In the genomic region with DNA sequence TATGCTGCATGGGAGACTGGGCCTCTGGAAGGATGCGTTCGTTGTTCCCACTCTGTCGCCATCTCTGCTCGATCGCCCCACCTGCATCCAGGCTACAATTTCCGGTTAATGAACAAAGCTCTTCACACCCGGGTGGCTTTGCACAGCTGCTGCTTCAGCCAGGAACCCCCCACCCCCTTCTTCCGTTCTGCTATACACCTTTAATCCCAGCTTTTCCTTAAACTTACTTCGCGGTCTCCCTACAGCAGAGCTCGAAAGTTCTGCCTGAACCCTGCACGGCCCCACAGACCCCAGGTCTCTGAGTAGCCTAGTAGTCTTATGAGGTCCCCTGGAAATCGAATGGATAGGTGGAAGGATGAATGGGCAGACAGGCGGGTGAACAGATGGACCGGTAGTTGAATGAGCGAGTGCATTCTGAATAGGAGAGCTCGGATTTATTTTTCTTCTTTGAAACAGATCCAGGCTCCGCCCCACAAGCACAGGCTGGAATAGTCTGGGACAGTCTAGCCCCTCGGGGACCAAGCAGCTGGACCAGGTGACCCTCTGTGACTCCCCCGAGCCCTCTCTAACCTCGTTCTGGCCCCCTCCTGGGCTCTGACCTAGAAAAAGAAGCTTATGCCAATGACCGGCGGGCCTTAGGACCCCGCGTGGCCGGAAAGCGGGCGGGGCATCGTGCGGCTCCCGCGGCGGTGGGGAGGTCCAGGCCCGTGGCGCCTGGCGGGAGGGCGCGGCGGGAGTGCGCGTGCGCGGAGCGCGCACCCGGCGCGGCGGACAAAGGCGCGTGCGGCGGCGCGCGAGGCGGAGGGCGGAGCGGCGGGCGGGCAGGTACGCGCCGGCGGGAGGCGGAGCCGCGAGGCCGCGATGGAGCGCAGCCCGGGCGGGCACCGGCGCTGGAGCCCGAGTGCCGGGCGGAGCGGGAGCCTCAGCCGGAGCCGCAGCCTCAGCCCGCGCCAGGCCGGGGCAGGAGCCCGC, we compare ENCODE assay signal across 8 mouse cellular contexts. TPM values are rescaled to one million over a fixed set of nuclear protein-coding genes. Genes with fewer than 3 reads are reported as not detected.
A peak's percentile ranks its signal among the peaks of the same experiment; 100 is the strongest.
DNase-seq lines count a peak whose midpoint lies in the region; ATAC-seq and TF ChIP-seq lines count a peak whose summit lies in the region.

TSS of gene Sbk1 (plus strand) at position 908 of the 972 bp plus-strand sequence.

- peak within 1 kb of the TSS; percentile 98 for H3K4me2 ChIP-seq in forebrain, embryonic 16.5 days (ENCODE audit: low read length)
- H3K4me2 ChIP-seq in liver, postnatal 0 days (ENCODE audit: low read depth, low read length): peak within 1 kb of the TSS; percentile 91
- H3K4me2 ChIP-seq in neural tube, embryonic 13.5 days: peak within 1 kb of the TSS; percentile 100

- WGBS in forebrain, embryonic 16.5 days: under 1% methylated on average over 77 of the region's 85 CpGs
- WGBS in liver, postnatal 0 days (ENCODE audit: insufficient replicate concordance): 1% methylated on average over 71 of the region's 85 CpGs
- under 1% methylated on average over 81 of the region's 85 CpGs for WGBS in neural tube, embryonic 13.5 days

- no peaks in the 10 kb centered on the region for H3K9me3 ChIP-seq in ES-E14 (ENCODE audit: control insufficient read depth, insufficient read depth, low read depth, low read length)
- no peaks in the 10 kb centered on the region for H3K9me3 ChIP-seq in forebrain, embryonic 16.5 days (ENCODE audit: control insufficient read depth, low read length)
- no peaks in the 10 kb centered on the region for H3K9me3 ChIP-seq in liver, postnatal 0 days (ENCODE audit: low read length)
- no peaks in the 10 kb centered on the region for H3K9me3 ChIP-seq in neural tube, embryonic 13.5 days

- peaks cover 5 to 21% of the 10 kb centered on the region in 2 experiments; a peak in 3 of 4 replicates for H3K4me1 ChIP-seq in ES-E14 (ENCODE audit: control insufficient read depth in 2 of 2, insufficient read depth in 2 of 2, low read length in 2 of 2, poor library complexity in 1 of 2)
- peaks cover 33% of the 10 kb centered on the region for H3K4me1 ChIP-seq in forebrain, embryonic 16.5 days (replicated peaks; ENCODE audit: control insufficient read depth, insufficient read depth, low read length)
- H3K4me1 ChIP-seq in liver, postnatal 0 days (ENCODE audit: insufficient read depth): peaks cover 35% of the 10 kb centered on the region
- peaks cover 53% of the 10 kb centered on the region for H3K4me1 ChIP-seq in neural tube, embryonic 13.5 days (replicated peaks)

- peak; percentile 58 for DNase-seq in ES-E14 (ENCODE audit: low read depth, low spot score)
- DNase-seq in cerebellum, adult 18-20 months: peak; percentile 90 to 99
- peak; percentile 89 for DNase-seq in heart, postnatal 25 days (ENCODE audit: low spot score)
- DNase-seq in layer of hippocampus, adult 11-12 months (ENCODE audit: low spot score): peak; percentile 90
- DNase-seq in liver, postnatal 0 days: peak; percentile 88
- DNase-seq in telencephalon, adult 2 months (ENCODE audit: low read depth, low spot score): peak; percentile 70

- H3K4me3 ChIP-seq in ES-E14 (ENCODE audit: insufficient read depth in 1 of 2, low read depth in 1 of 2, low read length in 2 of 2, poor library complexity in 1 of 2, severe bottlenecking in 1 of 2): peak within 1 kb of the TSS; percentile 80 to 100
- peak within 1 kb of the TSS; percentile 67 for H3K4me3 ChIP-seq in forebrain, embryonic 16.5 days (replicated peaks; ENCODE audit: low read length)
- peak within 1 kb of the TSS; percentile 60 for H3K4me3 ChIP-seq in liver, postnatal 0 days (ENCODE audit: low read depth, low read length)
- H3K4me3 ChIP-seq in neural tube, embryonic 13.5 days: peak within 1 kb of the TSS; percentile 99

- H3K9ac ChIP-seq in ES-E14 (ENCODE audit: insufficient read depth, low read depth, low read length, poor library complexity, severe bottlenecking): peak within 1 kb of the TSS; percentile 80
- peak within 1 kb of the TSS; percentile 100 for H3K9ac ChIP-seq in forebrain, embryonic 16.5 days (replicated peaks; ENCODE audit: low read depth, low read length)
- H3K9ac ChIP-seq in liver, postnatal 0 days (replicated peaks): peak within 1 kb of the TSS; percentile 80
- peak within 1 kb of the TSS; percentile 100 for H3K9ac ChIP-seq in neural tube, embryonic 13.5 days

- peaks cover 21% of the 10 kb centered on the region for H3K36me3 ChIP-seq in ES-E14 (ENCODE audit: control insufficient read depth, insufficient read depth, low read length, poor library complexity, severe bottlenecking)
- no peaks in the 10 kb centered on the region for H3K36me3 ChIP-seq in forebrain, embryonic 16.5 days (ENCODE audit: control insufficient read depth, insufficient read depth)
- H3K36me3 ChIP-seq in liver, postnatal 0 days (replicated peaks; ENCODE audit: insufficient read depth, low read length): no peaks in the 10 kb centered on the region; the same call in 1 of the 2 replicates
- H3K36me3 ChIP-seq in neural tube, embryonic 13.5 days: peaks cover 18% of the 10 kb centered on the region

- TF ChIP-seq CTCF in liver, postnatal 0 days (IDR thresholded peaks at IDR 0.05; ENCODE audit: low read depth): no peak

- intact Hi-C loops in heart, postnatal 25 days (cut with DNase I): no loop called here

- peak; percentile 84 for ATAC-seq in forebrain, embryonic 16.5 days
- ATAC-seq in liver, postnatal 0 days: peak; percentile 80
- peak; percentile 89 for ATAC-seq in neural tube, embryonic 13.5 days (ENCODE audit: low read depth)

- in situ Hi-C loops in ES-E14 (cut with MboI; ENCODE audit: low sequenced_read_pairs in 2 of 2, unreplicated experiment in 2 of 2): no loop called here

- no peaks in the 10 kb centered on the region for H3K27me3 ChIP-seq in forebrain, embryonic 16.5 days (replicated peaks; ENCODE audit: control insufficient read depth, insufficient read depth, low read length)
- H3K27me3 ChIP-seq in liver, postnatal 0 days (ENCODE audit: insufficient read depth, low read length): peaks cover 15% of the 10 kb centered on the region
- H3K27me3 ChIP-seq in neural tube, embryonic 13.5 days: peaks cover 9% of the 10 kb centered on the region

- peak within 1 kb of the TSS; percentile 81 for H3K27ac ChIP-seq in ES-E14 (ENCODE audit: insufficient read depth, low read depth, low read length, poor library complexity, severe bottlenecking)
- H3K27ac ChIP-seq in forebrain, embryonic 16.5 days (ENCODE audit: low read length): peak within 1 kb of the TSS; percentile 99
- H3K27ac ChIP-seq in liver, postnatal 0 days (ENCODE audit: low read depth): peak within 1 kb of the TSS; percentile 83
- H3K27ac ChIP-seq in neural tube, embryonic 13.5 days (replicated peaks): peak within 1 kb of the TSS; percentile 99

- no peak for TF ChIP-seq EP300 in liver, postnatal 0 days (IDR thresholded peaks at IDR 0.05; ENCODE audit: low read depth)

TF ChIP-seq in ES-E14, 5 proteins besides CTCF, POLR2A, EP300 and RAD21:
- TF ChIP-seq MAFK (IDR thresholded peaks at IDR 0.05; ENCODE audit: insufficient read depth, low read depth, low read length) (no peak), HCFC1 (IDR thresholded peaks at IDR 0.05; ENCODE audit: borderline replicate concordance, insufficient read depth, low read length) (no peak; the same call in 1 of the 2 replicates), ZC3H11A (IDR thresholded peaks at IDR 0.05; ENCODE audit: borderline replicate concordance, low read depth, low read length) (no peak), ZNF384 (IDR thresholded peaks at IDR 0.05; ENCODE audit: low read depth, low read length) (no peak), CHD2 (IDR thresholded peaks at IDR 0.05; ENCODE audit: low read depth, low read length) (no peak)

RNA-seq across cellular contexts. Expression of gene Sbk1, which starts in this region (rescaled TPM):
- total RNA-seq in ES-E14 (2012; rRNA removed): 18.6 and 34.6 TPM in 2 replicates
- polyA plus RNA-seq in forebrain, embryonic 16.5 days (2015; fragmentation: Nextera tagmentation; extraction: Ambion mirVana): 295 and 323 TPM in 2 replicates
- 10 to 100 TPM; 76.5 to 86.4 TPM for total RNA-seq in heart, postnatal 25 days (2021)
- polyA plus RNA-seq in liver, postnatal 0 days (2015; fragmentation: Nextera tagmentation; extraction: Ambion mirVana): 5.2 and 6.5 TPM in 2 replicates
- 238 and 247 TPM in 2 replicates for polyA plus RNA-seq in neural tube, embryonic 13.5 days (2015; fragmentation: Nextera tagmentation; extraction: Ambion mirVana)

Comparison
In these comparisons a context has a peak if more than half of its experiments do, and no peak if none do; other contexts are left out.
1. Peak in every context shown above with its lines: DNase-seq, ATAC-seq, H3K4me3 ChIP-seq and H3K27ac ChIP-seq.
2. RNA of gene Sbk1 (polyA plus RNA-seq): 295 to 323 TPM in forebrain, embryonic 16.5 days and 238 to 247 TPM in neural tube, embryonic 13.5 days; 5.2 to 6.5 TPM in liver, postnatal 0 days; every median in the first group is over 10 times any median in the second.